Mouse (Mus musculus) intestine, postnatal 0 days (tissue): ENCODE results near the gene Ccer1. TPM values are rescaled to one million over a fixed set of nuclear protein-coding genes. Genes with fewer than 3 reads are reported as not detected.

Experiments
- ATAC-seq: fragments of 200-750 bp; cut with Nextera tagmentation; 2 replicates; pipeline ENCODE4 v1.8.0; 2017; ENCODE audit warnings: mild to moderate bottlenecking, moderate TSS enrichment, moderate library complexity
- H3K27ac ChIP-seq: fragments of 300-500 bp; sonication (generic); 2 replicates; pipeline ENCODE4 v1.5.1; 2014; ENCODE audit warnings: mild to moderate bottlenecking, low read depth, low read length, moderate library complexity
- H3K27me3 ChIP-seq: fragments of 300-500 bp; sonication (generic); replicated peaks from 2 replicates; pipeline ENCODE4 v1.6.1; 2014; ENCODE audit warnings: low read length, mixed read lengths; ENCODE audit not compliant: control insufficient read depth, insufficient read depth
- H3K36me3 ChIP-seq: fragments of 300-500 bp; sonication (generic); 2 replicates; pipeline ENCODE4 v1.6.1; 2014; ENCODE audit warnings: mild to moderate bottlenecking, moderate library complexity; ENCODE audit not compliant: control insufficient read depth, insufficient read depth
- H3K4me1 ChIP-seq: fragments of 300-500 bp; sonication (generic); replicated peaks from 2 replicates; pipeline ENCODE4 v1.6.1; 2014; ENCODE audit warnings: antibody characterized with exemption, low read length, mixed read lengths; ENCODE audit not compliant: control insufficient read depth, insufficient read depth
- H3K4me2 ChIP-seq: fragments of 300-500 bp; sonication (generic); replicated peaks from 2 replicates; pipeline ENCODE4 v1.6.1; 2014; ENCODE audit warnings: low read depth, mild to moderate bottlenecking, moderate library complexity
- H3K4me3 ChIP-seq: fragments of 300-500 bp; sonication (generic); 2 replicates; pipeline ENCODE4 v1.5.1; 2014; ENCODE audit warnings: low read depth, low read length
- H3K9ac ChIP-seq: fragments of 300-500 bp; sonication (generic); 2 replicates; pipeline ENCODE4 v1.6.1; 2014; ENCODE audit warnings: mild to moderate bottlenecking, low read depth, low read length
- H3K9me3 ChIP-seq: fragments of 300-500 bp; sonication (generic); 2 replicates; pipeline ENCODE4 v1.6.1; 2016; ENCODE audit warnings: mixed run types; ENCODE audit not compliant: control insufficient read depth
- CTCF ChIP-seq: sonication (generic); IDR thresholded peaks from 2 replicates; pipeline ENCODE4 v1.5.1; 2016; ENCODE audit warnings: low read depth, mild to moderate bottlenecking, control low read depth, antibody characterized with exemption, moderate library complexity
- WGBS: fragments of 180-500 bp; shearing (Covaris S2); extraction: QIAGEN DNeasy Blood & Tissue Kit; methylation state at CpG from one replicate; pipeline ENCODE4 v1.1.7; 2014; 5-methylcytosine and 5-hydroxymethylcytosine counted together
- polyA plus RNA-seq: library from polyadenylated mRNA; unstranded; fragments of >200 nt; fragmentation: Nextera tagmentation; extraction: Ambion mirVana; gene quantifications from 2 replicates; pipeline ENCODE4 v1.2.1, GENCODE M21; 2015

Gene Ccer1
- polyA plus RNA-seq, 1 experiment from 2014 or later = not detected

DNA sequence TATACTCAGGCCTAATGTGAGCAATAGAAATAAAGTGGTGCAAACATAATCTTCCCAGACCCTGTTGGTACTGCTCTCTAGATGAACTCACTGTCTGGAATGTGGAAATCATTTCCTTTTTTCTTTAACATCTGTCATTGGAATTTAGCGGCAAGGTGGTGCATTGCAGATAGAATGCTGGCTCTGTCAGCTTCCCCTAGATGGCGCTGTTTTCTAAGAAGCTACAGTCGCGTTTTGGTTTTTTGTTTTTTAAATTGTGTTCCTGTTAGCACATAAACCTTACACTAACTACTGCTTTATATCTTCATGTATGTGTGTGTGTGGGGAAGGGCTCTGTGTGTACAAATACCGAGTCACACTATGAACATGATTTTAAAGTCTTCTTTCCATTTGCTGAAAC lies 19.8 kb downstream of the Ccer1 start:
- Histone ChIP-seq H3K4me2 (no peak overlapping the region), H3K4me3 (no peak overlapping the region), H3K9me3 (no peaks in the 10 kb centered on the region), H3K27ac (no peak overlapping the region), H3K27me3 (no peaks in the 10 kb centered on the region), H3K36me3 (no peaks in the 10 kb centered on the region), H3K9ac (no peak overlapping the region), H3K4me1 (0 out of 2 replicates have a peak, but pooled peaks cover 4% of the 10 kb centered on the region)
- TF ChIP-seq CTCF = peak; percentile 94
- 3% methylated on average over 5 of the region's 5 CpGs for whole genome bisulfite sequencing
- ATAC-seq = no peak

DNA sequence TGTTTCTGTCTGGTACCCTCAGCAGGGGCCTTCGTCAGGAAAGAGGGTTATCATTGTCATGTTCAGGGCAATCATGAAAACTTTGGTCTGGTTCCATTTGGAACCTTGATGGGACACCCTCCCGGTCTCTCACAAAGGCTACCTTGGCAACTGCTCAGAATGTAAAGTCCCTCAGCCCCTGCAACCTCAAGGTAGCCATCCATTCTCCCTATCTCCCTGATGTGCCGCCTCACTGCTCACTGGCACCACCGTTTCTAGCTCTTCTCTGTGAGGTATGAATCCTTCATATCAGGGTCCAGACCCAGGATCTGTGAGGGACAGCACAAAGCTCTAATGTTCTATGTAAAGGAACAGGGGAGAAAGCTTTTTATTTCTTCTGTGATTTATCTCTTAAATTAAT lies 21.7 kb downstream of the Ccer1 start:
- no peaks in the 10 kb centered on the region for H3K27me3 ChIP-seq
- no peak overlapping the region for H3K9ac ChIP-seq
- no peaks in the 10 kb centered on the region for H3K36me3 ChIP-seq
- TF ChIP-seq CTCF = no peak
- H3K27ac ChIP-seq = no peak overlapping the region
- H3K9me3 ChIP-seq = no peaks in the 10 kb centered on the region
- no peak for ATAC-seq
- no peak overlapping the region for H3K4me3 ChIP-seq
- WGBS = 82% methylated on average over 4 of the region's 4 CpGs
- H3K4me2 ChIP-seq = no peak overlapping the region
- H3K4me1 ChIP-seq = 0 out of 2 replicates have a peak, but pooled peaks cover 4% of the 10 kb centered on the region

DNA sequence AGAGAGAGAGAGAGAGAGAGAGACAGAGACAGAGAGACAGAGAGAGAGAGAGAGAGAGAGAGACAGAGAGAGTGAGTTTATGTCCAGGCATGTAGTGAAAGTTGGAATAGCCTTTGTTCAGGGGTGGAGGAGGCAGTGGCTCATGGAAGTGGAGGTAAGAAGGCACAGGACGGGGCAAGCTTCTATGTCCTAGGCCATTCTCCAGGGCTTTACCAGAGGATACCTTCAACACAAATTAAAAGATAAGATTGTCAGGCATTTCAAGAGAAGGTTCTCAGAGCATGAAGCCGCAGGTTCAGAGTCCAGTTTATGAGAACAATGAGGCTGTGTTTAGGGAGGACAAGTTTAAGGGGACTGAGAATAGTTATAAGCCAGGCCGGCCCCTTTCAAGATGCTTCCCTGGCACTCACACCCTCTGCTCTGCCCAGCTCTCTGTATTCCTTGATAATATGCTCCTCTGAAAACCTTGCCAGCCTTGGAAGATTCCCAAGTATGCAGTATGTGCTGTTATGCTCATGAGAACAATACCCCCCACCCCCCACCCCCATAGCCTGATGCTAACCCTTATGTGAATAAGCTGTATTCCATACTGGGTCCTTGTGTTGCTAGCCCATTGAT lies 22.5 kb downstream of the Ccer1 start:
- H3K4me1 ChIP-seq = 0 out of 2 replicates have a peak, but pooled peaks cover 4% of the 10 kb centered on the region
- 40% methylated on average over 3 of the region's 3 CpGs for WGBS
- no peaks in the 10 kb centered on the region for H3K36me3 ChIP-seq
- H3K4me3 ChIP-seq = no peak overlapping the region
- H3K27ac ChIP-seq = no peak overlapping the region
- peak; percentile 59; the same call in 1 of the 2 replicates for ATAC-seq
- H3K27me3 ChIP-seq = no peaks in the 10 kb centered on the region
- TF ChIP-seq CTCF = no peak
- H3K4me2 ChIP-seq = no peak overlapping the region
- H3K9ac ChIP-seq = no peak overlapping the region
- no peaks in the 10 kb centered on the region for H3K9me3 ChIP-seq

DNA sequence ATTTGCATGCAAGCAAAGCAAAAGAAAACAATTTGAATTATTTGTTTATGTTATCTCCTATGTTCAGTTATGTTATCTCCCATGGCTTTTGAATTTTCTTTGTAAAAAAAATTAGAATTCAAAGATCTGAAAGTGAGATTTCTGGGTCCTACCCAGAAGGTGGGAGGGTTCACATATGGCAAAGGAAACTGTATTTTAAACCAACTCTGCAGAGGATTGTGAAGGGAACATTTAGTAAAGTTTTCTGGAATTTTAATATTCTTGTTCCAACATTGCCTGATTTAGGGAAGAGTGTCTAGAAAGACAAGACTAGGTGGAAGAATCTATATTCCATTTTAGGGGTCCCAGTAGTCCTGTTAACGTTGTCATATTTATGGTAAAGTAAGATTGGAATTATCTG lies 24.4 kb downstream of the Ccer1 start:
- TF ChIP-seq CTCF = no peak
- no peaks in the 10 kb centered on the region for H3K36me3 ChIP-seq
- no peak overlapping the region for H3K4me3 ChIP-seq
- 74% methylated on average over 1 of the region's 1 CpGs for WGBS
- H3K4me1 ChIP-seq = 0 out of 2 replicates have a peak, but pooled peaks cover 4% of the 10 kb centered on the region
- H3K4me2 ChIP-seq = no peak overlapping the region
- no peak overlapping the region for H3K27ac ChIP-seq
- ATAC-seq = no peak
- H3K9ac ChIP-seq = no peak overlapping the region
- no peaks in the 10 kb centered on the region for H3K9me3 ChIP-seq
- H3K27me3 ChIP-seq = no peaks in the 10 kb centered on the region

DNA sequence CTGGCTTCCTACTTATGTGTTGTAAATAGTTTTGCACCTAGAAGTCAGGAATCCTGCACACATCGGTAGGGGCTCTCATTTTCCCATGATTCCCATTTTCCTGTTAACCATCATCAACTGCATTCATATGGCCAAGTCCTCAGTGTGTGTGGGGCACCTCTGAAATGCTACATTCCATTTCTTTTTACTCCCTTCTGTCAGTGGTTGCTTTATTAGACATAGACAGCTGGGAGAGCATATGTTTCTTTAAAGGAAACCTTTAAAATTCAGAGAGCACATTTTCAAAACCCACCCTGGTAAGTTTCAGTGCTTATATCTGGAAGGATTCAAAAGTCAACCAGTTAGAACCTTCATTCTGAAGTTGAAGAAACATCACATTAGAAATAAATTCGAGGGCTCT lies 25.2 kb downstream of the Ccer1 start:
- Histone ChIP-seq H3K36me3 (no peaks in the 10 kb centered on the region), H3K9ac (no peak overlapping the region), H3K9me3 (no peaks in the 10 kb centered on the region), H3K4me1 (0 out of 2 replicates have a peak, but pooled peaks cover 4% of the 10 kb centered on the region), H3K27ac (no peak overlapping the region), H3K4me3 (no peak overlapping the region), H3K4me2 (no peak overlapping the region), H3K27me3 (no peaks in the 10 kb centered on the region)
- TF ChIP-seq CTCF = no peak
- ATAC-seq = no peak
- 74% methylated on average over 2 of the region's 2 CpGs for WGBS

DNA sequence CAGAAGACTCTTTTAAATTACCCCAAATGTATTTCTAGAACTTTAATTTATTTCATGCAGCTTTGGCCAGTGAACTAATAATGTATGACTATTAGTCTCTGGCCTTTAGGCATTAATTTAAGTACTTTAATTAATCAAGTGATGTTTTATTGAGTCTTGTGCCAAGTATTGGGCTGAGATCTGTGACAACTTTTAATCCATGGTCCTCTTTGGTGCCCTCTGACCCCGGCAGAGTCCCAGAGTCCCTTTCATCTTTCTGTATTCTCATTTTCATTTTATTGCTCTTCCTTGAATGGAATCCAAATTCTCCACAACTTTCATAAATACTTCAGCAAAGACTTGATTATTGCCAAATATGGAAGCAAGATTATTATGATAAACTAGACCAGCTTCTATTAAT lies 27.8 kb downstream of the Ccer1 start:
- ATAC-seq = no peak
- H3K36me3 ChIP-seq = no peaks in the 10 kb centered on the region
- WGBS = 59% methylated on average over 1 of the region's 1 CpGs

More for the DNA sequence above, 27.8 kb downstream of the Ccer1 start:
- Histone ChIP-seq H3K9me3 (no peaks in the 10 kb centered on the region), H3K4me2 (no peak overlapping the region), H3K27ac (no peak overlapping the region), H3K27me3 (no peaks in the 10 kb centered on the region), H3K9ac (no peak overlapping the region), H3K4me3 (no peak overlapping the region), H3K4me1 (no peaks in the 10 kb centered on the region)
- no peak for TF ChIP-seq CTCF
